ENCODE assay signal across 9 mouse cellular contexts in the genomic region with DNA sequence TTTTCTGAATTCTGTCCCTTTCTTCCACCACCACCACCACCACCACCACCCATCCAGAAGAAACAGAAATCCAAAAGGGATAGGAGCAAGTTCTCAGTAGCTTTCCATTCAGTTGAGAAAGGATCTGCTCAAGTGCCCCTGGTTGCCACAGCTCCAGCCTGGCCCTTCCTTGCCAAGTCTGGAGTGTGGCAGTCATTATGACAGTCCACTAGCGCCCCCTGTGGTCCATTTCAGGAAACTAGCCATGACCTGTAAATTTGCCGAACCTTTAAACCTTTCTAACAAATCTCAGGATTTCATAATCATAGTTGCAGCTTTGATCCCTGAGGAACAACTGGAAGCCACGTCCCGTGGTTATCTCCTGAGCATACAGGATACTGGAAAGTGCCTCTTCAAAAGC.
DNase-seq lines count a peak whose midpoint lies in the region; ATAC-seq and TF ChIP-seq lines count a peak whose summit lies in the region.
"Had no signal": no experiment of that assay in that cellular context is flagged by ENCODE, and none has a peak within 500 bp of the region (broad histone marks: within the 10 kb centered on the region; RNA-seq: fewer than 3 reads in every experiment).

No protein-coding gene starts in this region.

- TF ChIP-seq CTCF in liver, embryonic 14.5 days (IDR thresholded peaks at IDR 0.05; ENCODE audit: low read depth) = peak; percentile 75

- no peak overlapping the region for H3K9ac ChIP-seq in liver, embryonic 14.5 days (replicated peaks)
- H3K9ac ChIP-seq: heart, embryonic 15.5 days had no signal

- no peak for TF ChIP-seq EP300 in liver, embryonic 14.5 days (IDR thresholded peaks at IDR 0.05; ENCODE audit: low read depth)

- no peaks in the 10 kb centered on the region for H3K27me3 ChIP-seq in heart, embryonic 10.5 days (ENCODE audit: insufficient read depth, poor library complexity, severe bottlenecking)
- H3K27me3 ChIP-seq in liver, embryonic 14.5 days (ENCODE audit: control insufficient read depth, insufficient read depth, low read length) = no peaks in the 10 kb centered on the region
- H3K27me3 ChIP-seq: heart, embryonic 15.5 days had no signal

- 3% methylated on average over 4 of the region's 4 CpGs for WGBS in heart, embryonic 10.5 days
- WGBS in liver, embryonic 14.5 days (ENCODE audit: insufficient replicate concordance) = 2% methylated on average over 4 of the region's 4 CpGs

- H3K9me3 ChIP-seq in heart, embryonic 10.5 days = no peaks in the 10 kb centered on the region
- no peaks in the 10 kb centered on the region for H3K9me3 ChIP-seq in liver, embryonic 14.5 days (ENCODE audit: control insufficient read depth, low read length)
- H3K9me3 ChIP-seq: heart, embryonic 15.5 days had no signal

- DNase-seq in adrenal gland, postnatal 10 days = peak; percentile 91
- DNase-seq in embryo, embryonic 11.5 days (ENCODE audit: low read depth, low spot score) = peak; percentile 69
- peak; percentile 82 for DNase-seq in heart, embryonic 10.5 days (ENCODE audit: low spot score)
- DNase-seq in kidney, postnatal 14 days = peak; percentile 83
- peak; percentile 4 to 19 (median 11) for DNase-seq in liver, embryonic 14.5 days (ENCODE audit: low read depth in 3 of 3, low spot score in 3 of 3)
- DNase-seq in thymus, postnatal 10 days (ENCODE audit: low spot score in 2 of 2) = peak; percentile 11 to 61

- H3K4me3 ChIP-seq in heart, embryonic 10.5 days = no peak overlapping the region
- H3K4me3 ChIP-seq in liver, embryonic 14.5 days (ENCODE audit: insufficient read depth in 1 of 2, low read depth in 2 of 2, low read length in 2 of 2) = no peak overlapping the region
- H3K4me3 ChIP-seq: heart, embryonic 15.5 days had no signal

- H3K27ac ChIP-seq in heart, embryonic 10.5 days = no peak overlapping the region
- H3K27ac ChIP-seq in liver, embryonic 14.5 days = no peak overlapping the region
- H3K27ac ChIP-seq: heart, embryonic 15.5 days had no signal

- H3K36me3 ChIP-seq in heart, embryonic 10.5 days = no peaks in the 10 kb centered on the region
- H3K36me3 ChIP-seq in liver, embryonic 14.5 days (replicated peaks; ENCODE audit: control insufficient read depth, insufficient read depth, low read depth) = no peaks in the 10 kb centered on the region
- H3K36me3 ChIP-seq: heart, embryonic 15.5 days had no signal

- no peaks in the 10 kb centered on the region for H3K4me1 ChIP-seq in heart, embryonic 10.5 days
- H3K4me1 ChIP-seq in liver, embryonic 14.5 days (replicated peaks; ENCODE audit: control insufficient read depth in 2 of 2, insufficient read depth in 2 of 2, low read length in 1 of 2) = no peaks in the 10 kb centered on the region
- H3K4me1 ChIP-seq: heart, embryonic 15.5 days had no signal

- peak; percentile 62 for ATAC-seq in CD4-positive, CD25-positive, alpha-beta regulatory T cell, adult 4 months
- no peak for ATAC-seq in liver, embryonic 14.5 days (ENCODE audit: insufficient read depth)
- ATAC-seq in neutrophil, adult 5-6 weeks (ENCODE audit: extremely low read depth, insufficient number of reproducible peaks, low FRiP score, poor library complexity, severe bottlenecking) = peak; percentile 26; the same call in 1 of the 2 replicates

- H3K4me2 ChIP-seq in liver, embryonic 14.5 days (ENCODE audit: low read depth) = no peak overlapping the region
- H3K4me2 ChIP-seq: heart, embryonic 15.5 days had no signal

Comparison
In these comparisons a context has a peak if more than half of its experiments do, and no peak if none do; other contexts are left out.
1. DNase-seq: peak in every context shown above with its lines; median percentile 91 in adrenal gland, postnatal 10 days; 83 in kidney, postnatal 14 days; 82 in heart, embryonic 10.5 days; 69 in embryo, embryonic 11.5 days; 36 in thymus, postnatal 10 days; 11 in liver, embryonic 14.5 days.